Mouse (Mus musculus) stomach, postnatal 0 days (tissue): ENCODE measurements around the gene Myof.

Experiments used
- CTCF ChIP-seq: IDR thresholded peaks from 2 replicates; pipeline ENCODE4 v1.5.1; 2016; ENCODE audit warnings: antibody characterized with exemption, low read depth, mild to moderate bottlenecking, moderate library complexity
- EP300 ChIP-seq: optimal IDR thresholded peaks from 2 replicates; pipeline ENCODE3; 2016; ENCODE audit warnings: antibody characterized with exemption

DNA sequence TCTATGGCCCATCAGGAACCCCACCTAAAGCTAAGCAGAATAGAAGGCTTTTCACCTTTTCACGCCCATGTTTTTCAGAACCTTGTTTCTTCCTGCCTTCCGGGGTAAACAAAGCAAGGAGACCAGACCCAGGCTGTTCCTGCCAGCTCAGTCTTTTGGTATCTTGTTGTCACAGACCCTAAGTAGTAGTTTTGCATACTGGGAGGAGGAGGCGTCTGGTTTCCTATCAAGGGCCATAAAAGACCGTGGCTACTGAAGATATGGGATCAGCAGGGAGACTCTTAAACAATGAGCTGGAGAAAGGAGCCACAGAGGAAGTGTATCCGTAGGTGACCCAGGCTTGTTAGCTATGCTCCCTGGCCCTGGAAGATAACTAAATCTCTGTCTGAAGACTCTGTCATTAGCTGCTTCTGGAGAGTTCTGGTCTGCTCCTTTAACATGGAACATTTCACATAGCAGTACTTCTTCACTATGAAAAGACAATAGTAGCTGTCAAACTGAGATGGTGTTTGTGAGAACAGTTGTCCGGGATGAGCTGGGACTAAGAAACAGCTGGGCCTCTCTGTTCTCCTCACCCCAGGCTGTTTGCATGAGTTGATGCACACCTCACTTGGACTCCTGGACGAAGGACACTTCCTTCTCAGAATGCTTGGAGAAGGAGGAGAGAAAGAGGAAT lies 184.8 kb downstream of the Myof start:
- TF ChIP-seq CTCF (no peak), EP300 (no peak)
